Mouse (Mus musculus) ES-Bruce4 (cell line): ENCODE measurements around the gene Sergef.

ENCODE experiments used
- CTCF ChIP-seq: IDR thresholded peaks from one replicate; pipeline ENCODE4 v1.8.1; 2011; ENCODE audit warnings: low read depth, low read length
- EP300 ChIP-seq: IDR thresholded peaks from 2 replicates; pipeline ENCODE4 v1.6.1; 2011; ENCODE audit warnings: low read depth, low read length; ENCODE audit not compliant: insufficient read depth
- POLR2A ChIP-seq: IDR thresholded peaks from one replicate; pipeline ENCODE4 v1.8.1; 2011; ENCODE audit warnings: low read length; ENCODE audit not compliant: insufficient read depth

DNA sequence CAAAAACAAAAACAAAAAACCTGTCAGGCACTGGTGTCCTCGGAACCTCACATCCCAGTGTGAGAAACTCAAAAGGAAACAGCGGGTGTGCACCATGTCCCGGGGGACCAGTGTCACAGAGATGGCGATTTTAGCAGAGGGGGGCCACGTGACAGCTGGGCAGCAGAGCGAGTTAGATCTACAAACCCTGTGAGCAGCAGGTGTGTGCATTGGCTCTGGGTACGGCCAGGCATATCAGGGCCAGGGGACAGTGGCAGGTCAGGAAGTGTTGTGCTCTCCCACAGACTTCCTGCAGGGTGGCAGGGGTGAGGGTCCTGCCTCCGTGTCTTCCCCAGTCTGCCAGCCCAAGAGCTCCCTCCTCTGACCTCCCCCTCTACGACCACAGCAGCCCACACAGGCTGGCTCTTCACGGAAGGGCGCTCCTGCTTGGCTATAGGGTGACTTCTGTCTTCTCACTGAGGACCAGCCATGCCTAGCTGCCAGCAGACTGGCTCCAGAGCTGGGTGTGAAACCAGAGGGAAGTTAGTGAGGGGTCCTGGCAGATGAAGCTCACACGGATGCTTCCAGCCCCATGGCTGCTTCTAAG, 230.3 kb downstream of the Sergef start:
- TF ChIP-seq POLR2A (no peak), EP300 (no peak), CTCF (no peak)
